Mouse (Mus musculus): ENCODE results near the gene Lgr4.

DNA sequence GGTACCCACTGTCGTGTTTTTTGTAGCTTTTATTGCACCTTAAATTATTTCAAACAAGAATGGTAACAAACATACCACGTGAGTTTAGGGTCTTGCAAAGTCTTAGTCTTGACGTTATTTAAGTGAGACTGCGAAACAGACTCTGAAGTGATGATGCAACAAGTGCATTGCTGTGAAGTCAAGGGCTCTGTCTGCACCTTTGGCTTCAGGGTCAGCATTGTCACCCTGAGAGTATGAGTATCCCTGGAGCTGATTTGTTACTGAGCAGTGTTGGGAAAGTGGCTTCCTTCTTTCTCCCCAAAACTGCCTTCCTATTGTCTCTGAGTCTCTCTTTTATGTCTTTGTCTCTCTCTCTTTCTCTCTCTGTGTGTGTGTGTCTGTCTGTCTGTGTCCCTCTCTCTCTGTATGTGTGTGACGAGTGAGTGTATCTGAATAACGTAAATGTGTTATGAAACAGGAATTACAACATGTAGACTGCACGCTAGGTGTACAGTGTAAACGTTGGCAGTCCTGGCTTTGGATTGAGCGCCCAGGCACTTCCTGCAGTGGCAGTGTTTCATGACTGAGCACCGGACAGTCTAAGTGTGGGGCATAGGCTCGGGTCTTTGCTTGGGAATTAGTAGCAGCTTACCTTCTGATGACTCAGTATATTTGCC lies 18.4 kb downstream of the Lgr4 start:
- TF ChIP-seq TAL1 (IDR thresholded peaks at IDR 0.05; ENCODE audit: low read length) (no peak), GATA1 (IDR thresholded peaks at IDR 0.05; ENCODE audit: low read length) (no peak)
